Mouse (Mus musculus) heart, embryonic 12.5 days (tissue): ENCODE measurements around the gene Gm10643. TPM values are rescaled to one million over a fixed set of nuclear protein-coding genes. Genes with fewer than 3 reads are reported as not detected.
A peak's percentile ranks its signal among the peaks of the same experiment; 100 is the strongest.

ENCODE experiments used
- ATAC-seq: fragments of 200-750 bp; cut with Nextera tagmentation; 2 replicates; pipeline ENCODE4 v1.8.0; 2017; ENCODE audit warnings: moderate TSS enrichment, moderate library complexity; ENCODE audit not compliant: insufficient number of reproducible peaks, low FRiP score
- H3K27ac ChIP-seq: fragments of 300-500 bp; sonication (generic); 2 replicates; pipeline ENCODE4 v1.5.1; 2016; ENCODE audit warnings: mild to moderate bottlenecking, moderate library complexity; ENCODE audit not compliant: poor library complexity, severe bottlenecking
- H3K27me3 ChIP-seq: fragments of 300-500 bp; sonication (generic); replicated peaks from 2 replicates; pipeline ENCODE4 v1.6.1; 2016; ENCODE audit warnings: mild to moderate bottlenecking, moderate library complexity
- H3K36me3 ChIP-seq: fragments of 300-500 bp; sonication (generic); 2 replicates; pipeline ENCODE4 v1.6.1; 2016; ENCODE audit warnings: mild to moderate bottlenecking, moderate library complexity
- H3K4me1 ChIP-seq: fragments of 300-500 bp; sonication (generic); replicated peaks from 2 replicates; pipeline ENCODE4 v1.6.1; 2016; ENCODE audit warnings: mild to moderate bottlenecking
- H3K4me2 ChIP-seq: fragments of 300-500 bp; sonication (generic); 2 replicates; pipeline ENCODE4 v1.6.1; 2016; ENCODE audit warnings: mild to moderate bottlenecking, moderate library complexity
- H3K4me3 ChIP-seq: fragments of 300-500 bp; sonication (generic); 2 replicates; pipeline ENCODE4 v1.5.1; 2016; ENCODE audit warnings: mild to moderate bottlenecking
- H3K9ac ChIP-seq: fragments of 300-500 bp; sonication (generic); 2 replicates; pipeline ENCODE4 v1.6.1; 2016; ENCODE audit warnings: mild to moderate bottlenecking, moderate library complexity
- H3K9me3 ChIP-seq: fragments of 300-500 bp; sonication (generic); replicated peaks from 2 replicates; pipeline ENCODE4 v1.6.1; 2016; ENCODE audit warnings: mild to moderate bottlenecking, moderate library complexity
- WGBS: fragments of 180-500 bp; shearing (Covaris S2); methylation state at CpG from one replicate; pipeline ENCODE4 v1.1.7; 2016; 5-methylcytosine and 5-hydroxymethylcytosine counted together
- polyA plus RNA-seq: library from polyadenylated mRNA; unstranded; fragments of >200 nt; fragmentation: Nextera tagmentation; extraction: Ambion mirVana; gene quantifications from 2 replicates; pipeline ENCODE4 v1.2.1, GENCODE M21; 2016

Gene Gm10643
- polyA plus RNA-seq, 1 experiment from 2014 or later: 1.2 TPM

- no peak overlapping the region for H3K27ac ChIP-seq
- H3K9ac ChIP-seq: no peak overlapping the region
- no peaks in the 10 kb centered on the region for H3K27me3 ChIP-seq
- H3K4me2 ChIP-seq: no peak overlapping the region
- no peaks in the 10 kb centered on the region for H3K9me3 ChIP-seq
- no peak for ATAC-seq
- no peak overlapping the region for H3K4me3 ChIP-seq
- WGBS: 66% methylated on average over 2 of the region's 2 CpGs
- no peaks in the 10 kb centered on the region for H3K4me1 ChIP-seq
- H3K36me3 ChIP-seq: no peaks in the 10 kb centered on the region
These were observed 4.7 kb downstream of the Gm10643 start for GRCm38 (mm10) chr8:84060245-84060644.

DNA sequence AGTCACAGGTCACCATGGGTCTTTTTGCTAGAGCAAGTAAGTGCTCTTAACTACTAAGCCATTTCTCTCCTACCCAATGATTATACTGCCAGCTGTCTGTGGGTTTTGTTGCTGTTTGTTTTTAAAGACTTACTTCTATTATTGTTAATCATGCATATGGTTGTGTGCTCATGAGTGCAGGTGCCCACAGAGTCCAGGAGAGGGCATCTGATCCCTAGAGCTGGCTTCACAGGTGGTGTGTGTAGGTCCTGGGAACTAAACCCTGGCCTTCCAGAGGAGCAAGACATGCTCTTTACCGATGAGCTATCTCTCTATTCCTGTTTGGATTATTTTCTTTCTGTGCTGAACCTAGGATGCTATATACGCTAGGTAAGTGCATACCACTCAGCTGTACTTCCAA lies 5.7 kb downstream of the Gm10643 start:
- no peak overlapping the region for H3K4me3 ChIP-seq
- no peak overlapping the region for H3K4me2 ChIP-seq
- no peaks in the 10 kb centered on the region for H3K9me3 ChIP-seq
- no peaks in the 10 kb centered on the region for H3K27me3 ChIP-seq
- ATAC-seq: no peak
- H3K36me3 ChIP-seq: no peaks in the 10 kb centered on the region
- no peaks in the 10 kb centered on the region for H3K4me1 ChIP-seq
- 88% methylated on average over 2 of the region's 2 CpGs for WGBS
- no peak overlapping the region for H3K9ac ChIP-seq
- H3K27ac ChIP-seq: no peak overlapping the region

GRCm38 (mm10) chr8:84057827-84058226 lies 7.1 kb downstream of the Gm10643 start:
- Histone ChIP-seq H3K27me3 (no peaks in the 10 kb centered on the region), H3K4me3 (no peak overlapping the region), H3K9me3 (no peaks in the 10 kb centered on the region), H3K4me2 (no peak overlapping the region), H3K4me1 (peaks cover 3% of the 10 kb centered on the region), H3K36me3 (no peaks in the 10 kb centered on the region), H3K9ac (no peak overlapping the region), H3K27ac (no peak overlapping the region)
- ATAC-seq: no peak; the same call in 1 of the 2 replicates
- 88% methylated on average over 1 of the region's 1 CpGs for WGBS

DNA sequence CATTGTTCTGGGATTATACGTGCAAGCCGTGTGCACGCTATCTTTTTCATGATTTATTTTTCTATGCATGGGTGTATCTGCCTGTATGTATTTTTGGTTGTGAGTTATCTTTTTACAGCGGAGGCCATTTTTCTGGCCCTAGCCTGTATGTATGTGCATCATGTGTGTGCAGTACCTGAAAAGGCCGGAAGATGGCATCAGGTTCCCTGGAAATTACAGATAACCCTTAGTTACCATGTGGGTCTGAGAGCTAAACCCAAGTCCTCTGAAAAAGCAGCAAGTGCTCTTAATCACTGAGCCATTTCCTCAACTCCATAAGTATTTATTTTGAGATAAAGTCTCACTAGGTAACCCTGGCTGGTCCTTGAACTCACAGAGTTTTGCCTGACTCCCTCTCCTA lies 11.7 kb downstream of the Gm10643 start:
- no peak for ATAC-seq
- no peak overlapping the region for H3K4me2 ChIP-seq
- H3K4me1 ChIP-seq: peaks cover 25% of the 10 kb centered on the region
- H3K27ac ChIP-seq: no peak overlapping the region
- no peak overlapping the region for H3K4me3 ChIP-seq
- no peak overlapping the region for H3K9ac ChIP-seq
- no peaks in the 10 kb centered on the region for H3K36me3 ChIP-seq
- no peaks in the 10 kb centered on the region for H3K9me3 ChIP-seq
- 80% methylated on average over 5 of the region's 5 CpGs for WGBS
- no peaks in the 10 kb centered on the region for H3K27me3 ChIP-seq

GRCm38 (mm10) chr8:84052746-84053145 lies 12.2 kb downstream of the Gm10643 start:
- Histone ChIP-seq H3K27ac (0 out of 2 replicates have a peak overlapping the region, but pooled peaks have one; percentile 5), H3K36me3 (no peaks in the 10 kb centered on the region), H3K9ac (no peak overlapping the region), H3K27me3 (no peaks in the 10 kb centered on the region), H3K4me1 (peaks cover 25% of the 10 kb centered on the region), H3K4me3 (no peak overlapping the region), H3K4me2 (no peak overlapping the region), H3K9me3 (no peaks in the 10 kb centered on the region)
- peak; percentile 81 for ATAC-seq
- WGBS: 43% methylated on average over 3 of the region's 3 CpGs

DNA sequence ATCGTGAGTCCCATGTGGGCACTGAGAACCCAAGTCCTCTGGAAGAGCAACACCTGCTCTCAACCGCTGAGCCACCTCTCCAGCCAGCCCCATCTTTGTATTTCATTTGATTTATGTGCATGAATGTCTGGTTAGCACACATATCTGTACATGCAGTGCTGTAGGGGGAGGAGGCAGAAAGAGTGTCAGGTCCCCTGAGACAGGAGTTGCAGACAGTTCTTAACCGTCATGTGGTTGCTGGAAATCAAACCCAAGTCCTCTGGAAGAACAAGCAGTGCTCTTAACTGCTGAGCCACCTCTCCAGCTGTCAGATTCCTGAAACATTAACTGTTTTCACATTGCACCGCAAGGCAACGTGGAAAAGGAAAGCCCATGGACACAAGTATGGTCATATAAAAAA lies 16.8 kb downstream of the Gm10643 start:
- Histone ChIP-seq H3K27me3 (peaks cover 28% of the 10 kb centered on the region), H3K27ac (no peak overlapping the region), H3K4me3 (no peak overlapping the region), H3K4me2 (no peak overlapping the region), H3K9ac (no peak overlapping the region), H3K36me3 (no peaks in the 10 kb centered on the region), H3K4me1 (peaks cover 36% of the 10 kb centered on the region), H3K9me3 (0 out of 2 replicates have a peak, but pooled peaks cover 3% of the 10 kb centered on the region)
- WGBS: 65% methylated on average over 5 of the region's 5 CpGs
- no peak for ATAC-seq

- Histone ChIP-seq H3K27me3 (peaks cover 40% of the 10 kb centered on the region), H3K4me2 (no peak overlapping the region), H3K9me3 (0 out of 2 replicates have a peak, but pooled peaks cover 3% of the 10 kb centered on the region), H3K27ac (no peak overlapping the region), H3K4me3 (no peak overlapping the region), H3K9ac (no peak overlapping the region), H3K36me3 (no peaks in the 10 kb centered on the region), H3K4me1 (peaks cover 31% of the 10 kb centered on the region)
- ATAC-seq: no peak
- 76% methylated on average over 3 of the region's 3 CpGs for WGBS
These were observed 18.4 kb downstream of the Gm10643 start for GRCm38 (mm10) chr8:84046505-84046904.

GRCm38 (mm10) chr8:84044900-84045299 lies 20.0 kb downstream of the Gm10643 start, which contains the start of gene Rln3:
Gene Rln3, minus strand, starts transcription at chr8:84045000.
- no peak within 1 kb of the TSS; the same call in 1 of the 2 replicates for H3K9ac ChIP-seq
- H3K9me3 ChIP-seq: 0 out of 2 replicates have a peak, but pooled peaks cover 3% of the 10 kb centered on the region
- no peak within 1 kb of the TSS for H3K27ac ChIP-seq
- peak within 1 kb of the TSS; percentile 8; the same call in 1 of the 2 replicates for H3K4me3 ChIP-seq
- peaks cover 48% of the 10 kb centered on the region for H3K27me3 ChIP-seq
- 3% methylated on average over 9 of the region's 9 CpGs for WGBS
- H3K4me2 ChIP-seq: peak within 1 kb of the TSS; percentile 51
- peaks cover 22% of the 10 kb centered on the region for H3K4me1 ChIP-seq
- no peak for ATAC-seq
- H3K36me3 ChIP-seq: no peaks in the 10 kb centered on the region

GRCm38 (mm10) chr8:84044103-84044502 lies 20.8 kb downstream of the Gm10643 start:
- Histone ChIP-seq H3K9ac (no peak overlapping the region; the same call in 1 of the 2 replicates), H3K4me1 (peaks cover 22% of the 10 kb centered on the region), H3K27me3 (peaks cover 48% of the 10 kb centered on the region), H3K4me3 (0 out of 2 replicates have a peak overlapping the region, but pooled peaks have one; percentile 8), H3K9me3 (0 out of 2 replicates have a peak, but pooled peaks cover 3% of the 10 kb centered on the region), H3K4me2 (peak overlapping the region; percentile 51; the same call in 1 of the 2 replicates), H3K36me3 (no peaks in the 10 kb centered on the region), H3K27ac (no peak overlapping the region)
- no peak for ATAC-seq
- WGBS: 7% methylated on average over 7 of the region's 7 CpGs

DNA sequence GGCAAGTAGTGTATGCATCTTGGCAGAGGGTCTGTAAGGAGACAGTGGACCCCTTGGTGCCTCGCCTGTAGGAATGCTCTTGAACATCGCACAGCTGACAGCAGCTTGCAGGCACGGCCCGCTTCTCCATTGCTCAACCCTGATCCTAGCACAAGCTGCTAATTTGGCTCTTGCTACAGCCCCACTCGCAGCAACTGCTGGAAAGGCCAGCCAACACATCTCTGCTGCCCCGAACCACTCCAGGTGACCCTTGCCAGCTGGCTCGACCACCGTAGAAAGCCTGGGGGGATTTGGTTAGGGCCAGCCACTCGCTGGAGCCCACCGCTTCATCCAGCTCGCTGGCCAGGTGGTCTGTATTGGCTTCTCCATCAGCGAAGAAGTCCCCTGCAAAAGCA lies 22.0 kb downstream of the Gm10643 start:
- no peaks in the 10 kb centered on the region for H3K36me3 ChIP-seq
- no peak overlapping the region for H3K27ac ChIP-seq
- H3K9ac ChIP-seq: peak overlapping the region; percentile 70
- peak overlapping the region; percentile 83 for H3K4me2 ChIP-seq
- peaks cover 51% of the 10 kb centered on the region for H3K27me3 ChIP-seq
- H3K9me3 ChIP-seq: 0 out of 2 replicates have a peak, but pooled peaks cover 3% of the 10 kb centered on the region
- ATAC-seq: no peak
- H3K4me3 ChIP-seq: peak overlapping the region; percentile 54
- 36% methylated on average over 12 of the region's 12 CpGs for WGBS
- peaks cover 22% of the 10 kb centered on the region for H3K4me1 ChIP-seq

DNA sequence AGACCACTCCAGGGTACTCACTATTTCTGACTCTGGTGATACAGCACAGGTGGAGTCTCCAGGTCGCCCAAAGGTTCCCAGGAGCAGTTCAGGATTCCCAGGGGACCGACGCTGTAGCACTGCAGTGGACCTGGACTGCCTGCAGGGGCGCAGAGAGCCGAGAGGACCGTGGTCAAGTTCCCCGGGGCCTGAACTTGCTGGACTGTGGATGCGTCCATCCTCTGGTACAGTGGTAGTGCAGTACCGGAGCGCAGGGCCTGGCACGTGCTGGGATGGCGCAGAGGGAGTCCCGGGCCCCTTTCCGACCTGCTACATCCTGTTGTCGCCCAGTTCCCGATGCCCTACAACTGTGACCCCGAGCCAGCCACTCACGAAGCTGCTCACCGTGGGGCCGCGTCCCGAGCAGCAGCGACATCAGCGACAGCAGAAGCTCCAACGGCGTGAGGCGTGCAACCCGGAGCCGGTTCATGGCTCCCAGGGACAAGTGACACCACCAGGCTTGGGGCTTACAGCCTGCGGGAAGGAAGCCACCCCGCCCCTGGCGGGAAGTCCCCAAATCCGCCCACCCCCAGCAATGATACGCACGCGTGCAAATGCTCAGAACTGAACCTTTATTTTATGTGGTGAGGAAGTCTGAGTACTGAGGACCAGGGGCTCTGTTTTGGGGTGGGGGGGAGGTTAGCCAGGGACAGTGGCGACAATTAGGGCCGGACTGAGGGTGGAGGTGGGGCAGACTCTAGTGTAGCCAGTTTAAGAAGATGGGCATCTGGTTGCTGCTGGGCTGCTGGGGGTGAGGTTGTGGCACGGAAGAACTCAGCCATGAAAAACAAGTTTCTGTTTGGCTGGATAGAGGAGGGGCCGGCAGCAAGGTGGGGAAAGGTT lies 22.6 kb downstream of the Gm10643 start, which contains the start of gene Il27ra:
Gene Il27ra, minus strand, starts transcription at position 524 of the 882 bp plus-strand sequence.
- Histone ChIP-seq H3K27ac (no peak within 1 kb of the TSS), H3K27me3 (peaks cover 51% of the 10 kb centered on the region), H3K4me1 (peaks cover 22% of the 10 kb centered on the region), H3K9ac (peak within 1 kb of the TSS; percentile 70), H3K4me3 (peak within 1 kb of the TSS; percentile 54), H3K4me2 (peak within 1 kb of the TSS; percentile 83), H3K9me3 (0 out of 2 replicates have a peak, but pooled peaks cover 3% of the 10 kb centered on the region), H3K36me3 (no peaks in the 10 kb centered on the region)
- peak; percentile 74 for ATAC-seq
- 3% methylated on average over 40 of the region's 40 CpGs for WGBS
